Mouse (Mus musculus) myocyte (in vitro differentiated cells): ENCODE data around the gene Sipa1l2. TPM values are rescaled to one million over a fixed set of nuclear protein-coding genes. Genes with fewer than 3 reads are reported as not detected.

ENCODE experiments used
- H3K27me3 ChIP-seq: one replicate; pipeline ENCODE4 v1.6.1; 2011; ENCODE audit not compliant: control insufficient read depth, insufficient read depth, insufficient read length
- H3K36me3 ChIP-seq: one replicate; pipeline ENCODE4 v1.6.1; 2011; ENCODE audit not compliant: control insufficient read depth, insufficient read depth
- H3K4me2 ChIP-seq: one replicate; pipeline ENCODE4 v1.6.1; 2011; ENCODE audit warnings: low read depth, control low read depth
- H3K4me3 ChIP-seq: one replicate; pipeline ENCODE4 v1.5.1; 2011; ENCODE audit warnings: mild to moderate bottlenecking, control low read depth, moderate library complexity
- H3K79me2 ChIP-seq: one replicate; pipeline ENCODE4 v1.6.1; 2011; ENCODE audit not compliant: control insufficient read depth, insufficient read depth
- H3ac ChIP-seq: one replicate; pipeline ENCODE4 v1.6.1; 2011; ENCODE audit not compliant: control insufficient read depth, insufficient read length
- CEBPB ChIP-seq: IDR thresholded peaks from 2 replicates; pipeline ENCODE4 v1.6.1; 2011; ENCODE audit warnings: mild to moderate bottlenecking, moderate library complexity; ENCODE audit not compliant: poor library complexity, insufficient read depth, severe bottlenecking
- E2F4 ChIP-seq: IDR thresholded peaks from one replicate; pipeline ENCODE4 v1.6.1; 2011; ENCODE audit warnings: mild to moderate bottlenecking, control low read depth, moderate library complexity; ENCODE audit not compliant: insufficient read depth
- MAX ChIP-seq: IDR thresholded peaks from one replicate; pipeline ENCODE4 v1.6.1; 2011; ENCODE audit warnings: low read depth, mild to moderate bottlenecking, control low read depth
- MYOD1 ChIP-seq, 3 experiments: IDR thresholded peaks; one replicate each; pipeline ENCODE4 v1.6.1; 2011; ENCODE audit warnings: control low read depth in 2 of 3, low read depth in 2 of 3, mild to moderate bottlenecking in 2 of 3, moderate library complexity in 1 of 3; ENCODE audit not compliant: insufficient read length in 2 of 3, control insufficient read depth in 1 of 3
- MYOG ChIP-seq, 3 experiments: IDR thresholded peaks; one replicate each; pipeline ENCODE4 v1.6.1; 2011; ENCODE audit warnings: control low read depth in 2 of 3, low read depth in 2 of 3, mild to moderate bottlenecking in 2 of 3; ENCODE audit not compliant: insufficient read length in 2 of 3, control insufficient read depth in 1 of 3, insufficient read depth in 1 of 3
- POLR2A ChIP-seq: IDR thresholded peaks from one replicate; pipeline ENCODE4 v1.6.1; 2011; ENCODE audit warnings: low read depth, mild to moderate bottlenecking, control low read depth, moderate library complexity; ENCODE audit not compliant: insufficient read length
- POLR2AphosphoS2 ChIP-seq: IDR thresholded peaks from one replicate; pipeline ENCODE4 v1.6.1; 2011; ENCODE audit warnings: low read depth, control low read depth; ENCODE audit not compliant: insufficient read length
- REST ChIP-seq: IDR thresholded peaks from one replicate; pipeline ENCODE4 v1.6.1; 2011; ENCODE audit warnings: mild to moderate bottlenecking, control low read depth, moderate library complexity; ENCODE audit not compliant: insufficient read depth, insufficient read length
- SRF ChIP-seq: IDR thresholded peaks from one replicate; pipeline ENCODE4 v1.6.1; 2011; ENCODE audit warnings: low read depth; ENCODE audit not compliant: control insufficient read depth, insufficient read length
- TCF12 ChIP-seq: IDR thresholded peaks from one replicate; pipeline ENCODE4 v1.6.1; 2011; ENCODE audit warnings: mild to moderate bottlenecking, control low read depth; ENCODE audit not compliant: poor library complexity, insufficient read depth, severe bottlenecking
- TCF3 ChIP-seq: IDR thresholded peaks from one replicate; pipeline ENCODE4 v1.6.1; 2011; ENCODE audit warnings: low read depth, control low read depth; ENCODE audit not compliant: insufficient read length
- USF1 ChIP-seq: IDR thresholded peaks from one replicate; pipeline ENCODE4 v1.6.1; 2011; ENCODE audit warnings: low read depth, mild to moderate bottlenecking, control low read depth, moderate library complexity
- polyA plus RNA-seq: library from polyadenylated mRNA; unstranded; fragments of >200 nt; fragmentation: generic; extraction: Trizol; gene quantifications from one replicate; pipeline ENCODE4 v1.2.1, GENCODE M21; 2012; ENCODE audit warnings: missing spikeins

The Sipa1l2 gene
- polyA plus RNA-seq, 1 experiment: 16.2 TPM

GRCm38 (mm10) chr8:125503808-125504207 lies 65.8 kb downstream of the Sipa1l2 start:
- Histone ChIP-seq H3K4me2 (no peak overlapping the region), H3K4me3 (no peak overlapping the region), H3K36me3 (no peaks in the 10 kb centered on the region), H3K27me3 (no peaks in the 10 kb centered on the region), H3ac (no peak overlapping the region), H3K79me2 (no peaks in the 10 kb centered on the region)
- TF ChIP-seq POLR2AphosphoS2 (no peak), TCF3 (no peak), E2F4 (no peak), SRF (no peak), REST (no peak), TCF12 (no peak), MYOG (IDR thresholded peaks at IDR 0.05; ENCODE audit: control insufficient read depth in 1 of 3, insufficient read depth in 1 of 3, insufficient read length in 2 of 3, low read depth in 2 of 3) (no peak), USF1 (no peak), CEBPB (no peak), MAX (no peak), POLR2A (no peak), MYOD1 (IDR thresholded peaks at IDR 0.05; ENCODE audit: control insufficient read depth in 1 of 3, insufficient read length in 2 of 3, low read depth in 2 of 3) (no peak)

GRCm38 (mm10) chr8:125502828-125503227 lies 66.8 kb downstream of the Sipa1l2 start:
- no peak overlapping the region for H3K4me3 ChIP-seq
- H3K27me3 ChIP-seq: no peaks in the 10 kb centered on the region
- H3ac ChIP-seq: no peak overlapping the region
- TF ChIP-seq SRF (no peak), E2F4 (no peak), USF1 (no peak), MAX (no peak), MYOD1 (IDR thresholded peaks at IDR 0.05; ENCODE audit: control insufficient read depth in 1 of 3, insufficient read length in 2 of 3, low read depth in 2 of 3) (no peak), CEBPB (no peak), TCF3 (no peak), REST (no peak), MYOG (IDR thresholded peaks at IDR 0.05; ENCODE audit: control insufficient read depth in 1 of 3, insufficient read depth in 1 of 3, insufficient read length in 2 of 3, low read depth in 2 of 3) (no peak), TCF12 (no peak), POLR2AphosphoS2 (no peak), POLR2A (no peak)
- H3K36me3 ChIP-seq: no peaks in the 10 kb centered on the region
- H3K4me2 ChIP-seq: no peak overlapping the region
- no peaks in the 10 kb centered on the region for H3K79me2 ChIP-seq

- no peaks in the 10 kb centered on the region for H3K79me2 ChIP-seq
- no peak overlapping the region for H3K4me3 ChIP-seq
- no peak for TF ChIP-seq CEBPB
- H3K36me3 ChIP-seq: no peaks in the 10 kb centered on the region
- H3K27me3 ChIP-seq: no peaks in the 10 kb centered on the region
- no peak overlapping the region for H3K4me2 ChIP-seq
- no peak overlapping the region for H3ac ChIP-seq
These were observed 69.6 kb downstream of the Sipa1l2 start for GRCm38 (mm10) chr8:125500005-125500404.

- TF ChIP-seq POLR2AphosphoS2 (no peak), SRF (no peak), E2F4 (no peak), MAX (no peak), POLR2A (no peak), TCF3 (no peak), REST (no peak), CEBPB (no peak), MYOD1 (IDR thresholded peaks at IDR 0.05; ENCODE audit: control insufficient read depth in 1 of 3, insufficient read length in 2 of 3, low read depth in 2 of 3) (no peak), MYOG (IDR thresholded peaks at IDR 0.05; ENCODE audit: control insufficient read depth in 1 of 3, insufficient read depth in 1 of 3, insufficient read length in 2 of 3, low read depth in 2 of 3) (no peak), USF1 (no peak), TCF12 (no peak)
- no peaks in the 10 kb centered on the region for H3K36me3 ChIP-seq
- H3K4me2 ChIP-seq: no peak overlapping the region
- H3K79me2 ChIP-seq: no peaks in the 10 kb centered on the region
- no peak overlapping the region for H3ac ChIP-seq
- H3K27me3 ChIP-seq: no peaks in the 10 kb centered on the region
- H3K4me3 ChIP-seq: no peak overlapping the region
These were observed 71.1 kb downstream of the Sipa1l2 start for GRCm38 (mm10) chr8:125498508-125498907.

- no peaks in the 10 kb centered on the region for H3K27me3 ChIP-seq
- H3ac ChIP-seq: no peak overlapping the region
- TF ChIP-seq MYOD1 (IDR thresholded peaks at IDR 0.05; ENCODE audit: control insufficient read depth in 1 of 3, insufficient read length in 2 of 3, low read depth in 2 of 3) (no peak), CEBPB (no peak), MYOG (IDR thresholded peaks at IDR 0.05; ENCODE audit: control insufficient read depth in 1 of 3, insufficient read depth in 1 of 3, insufficient read length in 2 of 3, low read depth in 2 of 3) (no peak), E2F4 (no peak), USF1 (no peak), MAX (no peak), REST (no peak), POLR2A (no peak), TCF3 (no peak), POLR2AphosphoS2 (no peak), SRF (no peak), TCF12 (no peak)
- H3K4me2 ChIP-seq: no peak overlapping the region
- no peaks in the 10 kb centered on the region for H3K36me3 ChIP-seq
- no peaks in the 10 kb centered on the region for H3K79me2 ChIP-seq
- H3K4me3 ChIP-seq: no peak overlapping the region
These were observed 74.1 kb downstream of the Sipa1l2 start for GRCm38 (mm10) chr8:125495545-125495944.
